Mouse (Mus musculus) intestine, postnatal 0 days (tissue): ENCODE data around the gene Nhlrc3. TPM values are rescaled to one million over a fixed set of nuclear protein-coding genes. Genes with fewer than 3 reads are reported as not detected.
A peak's percentile ranks its signal among the peaks of the same experiment; 100 is the strongest.

Source experiments
- ATAC-seq: fragments of 200-750 bp; cut with Nextera tagmentation; 2 replicates; pipeline ENCODE4 v1.8.0; 2017; ENCODE audit warnings: mild to moderate bottlenecking, moderate TSS enrichment, moderate library complexity
- H3K27ac ChIP-seq: fragments of 300-500 bp; sonication (generic); 2 replicates; pipeline ENCODE4 v1.5.1; 2014; ENCODE audit warnings: mild to moderate bottlenecking, low read depth, low read length, moderate library complexity
- H3K27me3 ChIP-seq: fragments of 300-500 bp; sonication (generic); replicated peaks from 2 replicates; pipeline ENCODE4 v1.6.1; 2014; ENCODE audit warnings: low read length, mixed read lengths; ENCODE audit not compliant: control insufficient read depth, insufficient read depth
- H3K36me3 ChIP-seq: fragments of 300-500 bp; sonication (generic); 2 replicates; pipeline ENCODE4 v1.6.1; 2014; ENCODE audit warnings: mild to moderate bottlenecking, moderate library complexity; ENCODE audit not compliant: control insufficient read depth, insufficient read depth
- H3K4me1 ChIP-seq: fragments of 300-500 bp; sonication (generic); replicated peaks from 2 replicates; pipeline ENCODE4 v1.6.1; 2014; ENCODE audit warnings: antibody characterized with exemption, low read length, mixed read lengths; ENCODE audit not compliant: control insufficient read depth, insufficient read depth
- H3K4me2 ChIP-seq: fragments of 300-500 bp; sonication (generic); replicated peaks from 2 replicates; pipeline ENCODE4 v1.6.1; 2014; ENCODE audit warnings: low read depth, mild to moderate bottlenecking, moderate library complexity
- H3K4me3 ChIP-seq: fragments of 300-500 bp; sonication (generic); 2 replicates; pipeline ENCODE4 v1.5.1; 2014; ENCODE audit warnings: low read depth, low read length
- H3K9ac ChIP-seq: fragments of 300-500 bp; sonication (generic); 2 replicates; pipeline ENCODE4 v1.6.1; 2014; ENCODE audit warnings: mild to moderate bottlenecking, low read depth, low read length
- H3K9me3 ChIP-seq: fragments of 300-500 bp; sonication (generic); 2 replicates; pipeline ENCODE4 v1.6.1; 2016; ENCODE audit warnings: mixed run types; ENCODE audit not compliant: control insufficient read depth
- CTCF ChIP-seq: sonication (generic); IDR thresholded peaks from 2 replicates; pipeline ENCODE4 v1.5.1; 2016; ENCODE audit warnings: low read depth, mild to moderate bottlenecking, control low read depth, antibody characterized with exemption, moderate library complexity
- WGBS: fragments of 180-500 bp; shearing (Covaris S2); extraction: QIAGEN DNeasy Blood & Tissue Kit; methylation state at CpG from one replicate; pipeline ENCODE4 v1.1.7; 2014; 5-methylcytosine and 5-hydroxymethylcytosine counted together
- polyA plus RNA-seq: library from polyadenylated mRNA; unstranded; fragments of >200 nt; fragmentation: Nextera tagmentation; extraction: Ambion mirVana; gene quantifications from 2 replicates; pipeline ENCODE4 v1.2.1, GENCODE M21; 2015

The Nhlrc3 gene
- 21.0 and 22.8 TPM in 2 replicates for polyA plus RNA-seq

DNA sequence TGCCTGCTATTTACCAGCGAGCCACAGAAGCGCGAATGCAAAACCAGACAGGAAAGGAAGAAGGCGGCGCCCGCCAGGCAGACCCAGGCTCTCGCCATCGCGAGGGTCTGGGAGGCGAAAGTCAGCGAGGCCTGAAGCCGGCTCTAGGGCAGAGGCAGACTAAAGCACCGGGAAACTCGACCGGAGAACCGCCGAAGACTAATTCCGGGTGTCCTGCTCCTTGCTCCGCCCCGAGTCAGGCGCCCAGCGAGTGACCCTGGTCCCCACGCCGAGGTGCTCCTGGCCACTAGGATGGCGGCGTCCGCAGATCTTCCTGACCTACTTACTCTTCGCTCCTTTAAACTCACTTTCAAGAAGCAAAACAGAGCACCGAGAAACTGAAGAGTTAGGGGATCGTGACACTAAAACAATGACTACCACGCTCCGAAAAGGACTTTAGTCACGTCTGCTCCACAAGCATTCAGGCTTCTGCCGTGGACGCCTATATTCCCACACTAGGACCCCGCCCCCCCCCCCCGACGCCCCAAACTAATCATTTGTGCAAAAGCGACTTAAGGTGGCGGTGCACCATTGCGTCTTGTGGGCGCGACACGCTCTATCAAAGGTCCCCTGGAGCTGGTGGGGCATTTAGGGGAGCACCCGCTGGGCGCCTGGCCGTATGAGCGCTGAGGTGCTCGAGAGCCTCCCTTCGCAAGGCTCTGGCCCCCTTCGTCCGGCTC is at the start of gene Nhlrc3, which contains the start of gene Proser1:
TSS of gene Nhlrc3 (minus strand) at position 287 of the 719 bp plus-strand sequence.
TSS of gene Proser1 (plus strand) at position 621 of the 719 bp plus-strand sequence.
- H3K27ac ChIP-seq: peak within 1 kb of the TSS; percentile 87
- H3K4me2 ChIP-seq: peak within 1 kb of the TSS; percentile 70
- peaks cover 4% of the 10 kb centered on the region; the same call in 1 of the 2 replicates for H3K4me1 ChIP-seq
- peak within 1 kb of the TSS; percentile 95 for H3K9ac ChIP-seq
- peak within 1 kb of the TSS; percentile 83 for H3K4me3 ChIP-seq
- H3K27me3 ChIP-seq: no peaks in the 10 kb centered on the region
- under 1% methylated on average over 52 of the region's 52 CpGs for WGBS
- TF ChIP-seq CTCF: peak; percentile 19; the same call in 1 of the 2 replicates
- peaks cover 15% of the 10 kb centered on the region for H3K36me3 ChIP-seq
- H3K9me3 ChIP-seq: no peaks in the 10 kb centered on the region
- ATAC-seq: peak; percentile 97

DNA sequence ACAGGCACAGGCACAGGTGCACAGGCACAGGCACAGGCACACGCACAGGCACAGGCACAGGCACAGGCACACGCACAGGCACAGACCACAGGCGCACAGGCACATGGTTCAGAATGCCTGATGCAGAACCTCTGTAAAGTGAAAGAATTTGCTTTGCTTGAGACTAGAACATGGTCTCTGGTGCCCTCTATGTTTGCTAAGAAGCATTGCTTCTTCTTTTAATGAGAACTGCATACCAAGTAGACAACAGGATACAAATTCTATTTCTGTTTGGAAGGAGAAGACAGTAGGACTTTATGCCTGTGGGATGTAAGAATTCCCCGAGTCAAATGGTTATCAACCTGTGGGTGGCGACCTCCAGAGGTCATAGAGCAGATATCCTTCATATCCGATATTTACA is 39.3 kb upstream of the Nhlrc3 start:
- peak; percentile 85 for TF ChIP-seq CTCF
- no peak overlapping the region for H3K9ac ChIP-seq

DNA sequence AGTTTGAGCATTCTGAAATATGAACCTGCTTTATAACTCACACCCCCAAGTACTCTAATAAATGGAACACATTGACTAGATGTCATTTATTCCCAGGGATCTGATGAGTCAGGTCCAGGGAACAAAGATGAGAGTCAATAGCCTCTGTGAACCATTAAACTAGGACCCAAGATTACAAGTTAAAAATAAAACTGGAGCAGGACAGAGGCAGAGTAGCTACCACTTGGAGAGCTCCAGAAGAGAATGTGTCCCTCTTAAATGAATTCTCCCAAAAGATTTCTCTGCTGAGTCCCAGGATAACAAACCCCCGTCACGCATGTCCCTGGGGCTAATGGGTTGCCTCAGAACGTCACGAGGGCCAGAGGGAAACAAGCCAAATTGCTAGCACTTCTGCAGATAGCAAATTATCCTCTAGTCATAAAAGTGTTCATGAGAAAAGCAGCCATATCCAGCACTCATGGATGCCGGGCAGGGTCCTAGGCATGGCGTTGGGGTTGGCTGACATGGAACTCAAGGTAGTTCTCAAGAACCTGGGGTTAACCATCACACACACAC is 35.3 kb upstream of the Nhlrc3 start:
- H3K4me3 ChIP-seq: no peak overlapping the region
- TF ChIP-seq CTCF: no peak
- H3K36me3 ChIP-seq: no peaks in the 10 kb centered on the region
- no peak overlapping the region for H3K4me2 ChIP-seq
- no peak overlapping the region for H3K27ac ChIP-seq
- 39% methylated on average over 6 of the region's 6 CpGs for WGBS
- no peaks in the 10 kb centered on the region for H3K4me1 ChIP-seq
- no peak overlapping the region for H3K9ac ChIP-seq
- ATAC-seq: no peak
- H3K27me3 ChIP-seq: no peaks in the 10 kb centered on the region
- H3K9me3 ChIP-seq: no peaks in the 10 kb centered on the region

More for the DNA sequence above, 39.3 kb upstream of the Nhlrc3 start:
- Histone ChIP-seq H3K36me3 (no peaks in the 10 kb centered on the region), H3K4me1 (no peaks in the 10 kb centered on the region), H3K27me3 (no peaks in the 10 kb centered on the region), H3K4me2 (no peak overlapping the region), H3K4me3 (no peak overlapping the region), H3K27ac (no peak overlapping the region), H3K9me3 (no peaks in the 10 kb centered on the region)
- no peak for ATAC-seq
- 56% methylated on average over 6 of the region's 6 CpGs for WGBS

DNA sequence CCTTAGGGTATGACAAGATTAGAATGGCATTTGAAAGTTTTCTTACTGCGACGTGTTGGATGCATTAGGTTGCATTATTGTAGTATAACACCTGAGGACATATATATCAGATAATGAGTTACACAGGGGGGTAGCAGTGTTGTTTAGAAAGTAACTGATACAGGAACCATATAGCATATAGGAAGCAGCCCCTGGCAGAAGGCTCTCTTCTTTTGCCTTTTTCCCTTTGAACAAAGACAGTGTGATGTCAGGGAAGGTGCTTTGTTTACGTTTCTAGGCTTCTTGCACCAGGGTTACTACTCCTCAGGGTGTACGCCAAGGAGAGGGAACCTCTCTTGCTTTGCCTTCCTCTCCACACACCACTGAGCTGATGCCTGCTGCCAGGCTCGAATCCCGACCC is 25.2 kb upstream of the Nhlrc3 start, which contains the start of gene Stoml3:
TSS of gene Stoml3 (plus strand) at position 301 of the 400 bp plus-strand sequence.
- 70% methylated on average over 6 of the region's 6 CpGs for WGBS
- Histone ChIP-seq H3K36me3 (no peaks in the 10 kb centered on the region), H3K4me3 (no peak within 1 kb of the TSS), H3K4me2 (no peak within 1 kb of the TSS), H3K9me3 (no peaks in the 10 kb centered on the region), H3K27ac (no peak within 1 kb of the TSS), H3K4me1 (no peaks in the 10 kb centered on the region), H3K27me3 (no peaks in the 10 kb centered on the region), H3K9ac (no peak within 1 kb of the TSS)
- ATAC-seq: no peak
- TF ChIP-seq CTCF: no peak

DNA sequence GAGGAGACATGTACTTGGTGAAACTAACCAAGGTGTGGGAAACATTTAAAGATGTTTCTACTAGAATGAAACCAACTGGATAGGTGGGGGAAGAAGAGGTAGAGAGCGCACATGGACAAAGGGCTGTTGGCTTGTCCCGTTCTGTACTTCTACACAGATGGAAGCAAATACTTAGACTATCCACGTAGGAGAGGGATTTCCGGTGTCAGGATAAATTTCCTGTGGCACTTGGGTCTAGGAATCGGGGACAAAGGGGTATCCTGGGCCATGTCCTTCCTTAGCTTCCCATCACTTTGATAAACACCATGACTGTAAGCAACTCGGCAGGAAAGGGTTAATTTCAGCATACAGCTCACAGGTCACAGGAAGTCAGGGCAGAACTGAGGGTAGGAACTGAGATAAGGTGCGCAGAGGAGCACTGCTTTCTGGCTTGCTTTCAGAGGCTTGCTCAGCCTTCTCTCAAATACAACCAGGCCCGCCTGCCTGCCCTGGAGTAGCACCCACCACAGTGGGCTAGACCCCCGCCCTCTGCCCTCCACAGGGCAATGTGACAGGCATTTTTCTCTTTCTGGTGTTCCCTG is 24.0 kb upstream of the Nhlrc3 start:
- H3K4me1 ChIP-seq: no peaks in the 10 kb centered on the region
- H3K9ac ChIP-seq: no peak overlapping the region
- H3K27me3 ChIP-seq: no peaks in the 10 kb centered on the region
- WGBS: 62% methylated on average over 9 of the region's 9 CpGs
- H3K36me3 ChIP-seq: no peaks in the 10 kb centered on the region
- no peak for TF ChIP-seq CTCF
- no peak overlapping the region for H3K27ac ChIP-seq
- no peak overlapping the region for H3K4me3 ChIP-seq
- no peaks in the 10 kb centered on the region for H3K9me3 ChIP-seq
- ATAC-seq: no peak
- no peak overlapping the region for H3K4me2 ChIP-seq

DNA sequence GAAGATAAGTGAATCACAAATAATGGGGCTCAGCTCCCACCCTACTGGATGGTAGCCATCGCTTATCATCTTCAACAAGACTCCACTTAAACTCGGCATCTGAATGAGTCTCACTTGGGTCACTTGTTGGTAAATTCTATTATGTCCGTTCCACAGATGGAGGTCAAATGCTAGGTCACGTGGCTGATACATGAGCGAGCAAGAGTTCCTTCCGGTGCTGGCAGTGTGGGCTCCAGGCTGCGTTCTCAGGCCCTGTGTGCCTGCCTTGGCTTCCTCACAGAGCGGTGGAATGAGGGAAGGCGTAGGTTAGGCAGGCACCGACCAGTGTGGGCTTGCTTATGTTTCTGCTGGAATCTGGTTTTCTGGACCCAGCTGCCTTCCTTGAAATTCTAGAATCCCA is 23.4 kb upstream of the Nhlrc3 start:
- ATAC-seq: no peak
- Histone ChIP-seq H3K27ac (no peak overlapping the region), H3K4me2 (no peak overlapping the region), H3K4me1 (no peaks in the 10 kb centered on the region), H3K36me3 (0 out of 2 replicates have a peak, but pooled peaks cover 5% of the 10 kb centered on the region), H3K9me3 (no peaks in the 10 kb centered on the region), H3K4me3 (no peak overlapping the region), H3K9ac (no peak overlapping the region), H3K27me3 (no peaks in the 10 kb centered on the region)
- 75% methylated on average over 10 of the region's 10 CpGs for WGBS
- no peak for TF ChIP-seq CTCF
